Mouse (Mus musculus) heart, embryonic 13.5 days (tissue): ENCODE measurements around the gene Tmem184b. TPM values are rescaled to one million over a fixed set of nuclear protein-coding genes. Genes with fewer than 3 reads are reported as not detected.

Experiments
- ATAC-seq: fragments of 200-750 bp; cut with Nextera tagmentation; 2 replicates; pipeline ENCODE4 v1.8.0; 2017; ENCODE audit warnings: moderate TSS enrichment; ENCODE audit not compliant: insufficient number of reproducible peaks, low FRiP score, low TSS enrichment; ENCODE audit errors: extremely low read depth
- H3K27ac ChIP-seq: fragments of 300-500 bp; sonication (generic); replicated peaks from 2 replicates; pipeline ENCODE4 v1.5.1; 2015; ENCODE audit warnings: moderate library complexity, mild to moderate bottlenecking, inconsistent platforms
- H3K27me3 ChIP-seq: fragments of 300-500 bp; sonication (generic); replicated peaks from 2 replicates; pipeline ENCODE4 v1.6.1; 2015; ENCODE audit warnings: mild to moderate bottlenecking, inconsistent platforms
- H3K36me3 ChIP-seq: fragments of 300-500 bp; sonication (generic); 2 replicates; pipeline ENCODE4 v1.6.1; 2015; ENCODE audit warnings: mild to moderate bottlenecking, inconsistent platforms
- H3K4me1 ChIP-seq: fragments of 300-500 bp; sonication (generic); 2 replicates; pipeline ENCODE4 v1.6.1; 2015; ENCODE audit warnings: inconsistent platforms
- H3K4me2 ChIP-seq: fragments of 300-500 bp; sonication (generic); 2 replicates; pipeline ENCODE4 v1.6.1; 2015; ENCODE audit warnings: inconsistent platforms, mild to moderate bottlenecking, moderate library complexity
- H3K4me3 ChIP-seq: fragments of 300-500 bp; sonication (generic); 2 replicates; pipeline ENCODE4 v1.5.1; 2015; ENCODE audit warnings: moderate library complexity, mild to moderate bottlenecking, inconsistent platforms
- H3K9ac ChIP-seq: fragments of 300-500 bp; sonication (generic); 2 replicates; pipeline ENCODE4 v1.6.1; 2015; ENCODE audit warnings: inconsistent platforms, mild to moderate bottlenecking, moderate library complexity
- H3K9me3 ChIP-seq: fragments of 300-500 bp; sonication (generic); 2 replicates; pipeline ENCODE4 v1.6.1; 2016; ENCODE audit warnings: inconsistent platforms
- WGBS: fragments of 180-500 bp; shearing (Covaris S2); methylation state at CpG from one replicate; pipeline ENCODE4 v1.1.7; 2015; ENCODE audit warnings: mixed read lengths; 5-methylcytosine and 5-hydroxymethylcytosine counted together
- polyA plus RNA-seq: library from polyadenylated mRNA; unstranded; fragments of >200 nt; fragmentation: Nextera tagmentation; extraction: Ambion mirVana; gene quantifications from 2 replicates; pipeline ENCODE4 v1.2.1, GENCODE M21; 2015

The Tmem184b gene
- polyA plus RNA-seq, 1 experiment from 2014 or later: 65.8 TPM

DNA sequence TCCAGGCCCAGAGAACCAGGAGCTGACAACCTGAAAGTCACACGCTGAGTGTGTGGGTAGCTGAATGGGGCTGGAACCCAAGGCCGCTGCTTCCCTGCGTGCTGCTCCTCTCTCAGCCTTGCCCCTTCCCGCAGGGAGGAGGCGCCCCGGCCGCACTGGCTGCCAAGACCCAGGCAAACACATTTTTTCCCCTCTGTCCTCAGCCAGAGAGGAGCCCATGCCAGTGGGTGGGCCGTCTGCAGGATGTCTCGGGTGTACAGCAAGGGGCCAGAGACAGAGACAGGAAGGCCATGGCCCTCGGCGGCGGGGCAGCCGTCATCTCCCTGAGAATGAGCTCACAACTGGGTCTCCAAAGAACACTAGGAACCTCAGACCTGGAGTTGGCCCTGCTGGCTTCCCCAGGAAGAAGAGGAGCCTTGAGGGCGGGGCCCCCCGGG is 52.0 kb downstream of the Tmem184b start:
- H3K4me2 ChIP-seq: peak overlapping the region; percentile 44
- no peaks in the 10 kb centered on the region for H3K27me3 ChIP-seq
- H3K27ac ChIP-seq: peak overlapping the region; percentile 83
- no peaks in the 10 kb centered on the region for H3K9me3 ChIP-seq
- peak overlapping the region; percentile 22 for H3K4me3 ChIP-seq
- no peak for ATAC-seq
- peaks cover 44% of the 10 kb centered on the region for H3K4me1 ChIP-seq
- WGBS: 19% methylated on average over 15 of the region's 15 CpGs
- no peaks in the 10 kb centered on the region for H3K36me3 ChIP-seq
- H3K9ac ChIP-seq: peak overlapping the region; percentile 73

DNA sequence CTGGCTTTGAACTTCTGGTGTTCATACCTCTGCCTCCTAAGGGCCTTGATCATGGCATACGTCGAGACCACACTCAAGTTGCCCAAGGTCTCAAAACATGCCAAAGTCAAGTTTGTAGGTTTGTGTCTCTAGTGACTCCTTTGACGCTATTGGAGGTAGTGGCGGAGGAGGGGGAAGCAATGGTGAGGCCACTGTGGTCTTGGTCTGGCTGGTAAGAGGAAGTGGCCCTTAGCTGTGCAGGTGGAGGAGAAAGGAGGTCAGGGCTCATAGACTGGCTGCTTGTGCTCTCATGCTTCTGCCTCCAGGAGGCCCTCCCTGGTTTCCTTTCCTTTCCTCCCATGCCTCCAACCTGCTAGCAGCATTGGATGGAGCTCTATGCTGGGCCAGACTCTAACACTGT is 52.5 kb downstream of the Tmem184b start:
- no peaks in the 10 kb centered on the region for H3K9me3 ChIP-seq
- no peaks in the 10 kb centered on the region for H3K27me3 ChIP-seq
- H3K4me2 ChIP-seq: peak overlapping the region; percentile 44
- 91% methylated on average over 4 of the region's 4 CpGs for WGBS
- ATAC-seq: no peak
- no peaks in the 10 kb centered on the region for H3K36me3 ChIP-seq
- H3K4me1 ChIP-seq: peaks cover 39% of the 10 kb centered on the region
- H3K9ac ChIP-seq: peak overlapping the region; percentile 73
- peak overlapping the region; percentile 22; the same call in 1 of the 2 replicates for H3K4me3 ChIP-seq
- peak overlapping the region; percentile 83 for H3K27ac ChIP-seq

DNA sequence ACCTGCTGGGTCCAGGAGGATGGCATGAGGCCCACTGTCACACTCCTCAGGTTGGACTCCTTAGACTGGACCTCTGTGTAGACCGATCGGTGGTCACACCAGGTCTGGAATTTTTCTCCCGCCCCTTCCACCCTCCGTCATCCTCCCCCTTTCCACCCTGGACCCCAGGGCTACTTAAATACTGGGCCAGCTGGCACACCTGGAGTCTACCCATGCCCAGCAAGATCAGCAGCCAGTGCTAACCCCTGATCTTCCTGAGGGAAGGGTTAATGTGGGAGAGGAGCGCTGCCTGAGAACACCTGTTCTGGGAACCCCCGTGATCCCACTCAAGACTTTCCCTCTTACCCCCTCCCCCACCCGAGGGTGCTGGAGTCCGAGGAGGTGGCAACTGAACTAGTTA is 54.7 kb downstream of the Tmem184b start:
- Histone ChIP-seq H3K4me3 (peak overlapping the region; percentile 84), H3K27me3 (no peaks in the 10 kb centered on the region), H3K9ac (peak overlapping the region; percentile 92), H3K36me3 (no peaks in the 10 kb centered on the region), H3K4me2 (peak overlapping the region; percentile 89), H3K9me3 (no peaks in the 10 kb centered on the region), H3K4me1 (peaks cover 34% of the 10 kb centered on the region), H3K27ac (peak overlapping the region; percentile 98)
- no peak for ATAC-seq
- 64% methylated on average over 8 of the region's 8 CpGs for WGBS

DNA sequence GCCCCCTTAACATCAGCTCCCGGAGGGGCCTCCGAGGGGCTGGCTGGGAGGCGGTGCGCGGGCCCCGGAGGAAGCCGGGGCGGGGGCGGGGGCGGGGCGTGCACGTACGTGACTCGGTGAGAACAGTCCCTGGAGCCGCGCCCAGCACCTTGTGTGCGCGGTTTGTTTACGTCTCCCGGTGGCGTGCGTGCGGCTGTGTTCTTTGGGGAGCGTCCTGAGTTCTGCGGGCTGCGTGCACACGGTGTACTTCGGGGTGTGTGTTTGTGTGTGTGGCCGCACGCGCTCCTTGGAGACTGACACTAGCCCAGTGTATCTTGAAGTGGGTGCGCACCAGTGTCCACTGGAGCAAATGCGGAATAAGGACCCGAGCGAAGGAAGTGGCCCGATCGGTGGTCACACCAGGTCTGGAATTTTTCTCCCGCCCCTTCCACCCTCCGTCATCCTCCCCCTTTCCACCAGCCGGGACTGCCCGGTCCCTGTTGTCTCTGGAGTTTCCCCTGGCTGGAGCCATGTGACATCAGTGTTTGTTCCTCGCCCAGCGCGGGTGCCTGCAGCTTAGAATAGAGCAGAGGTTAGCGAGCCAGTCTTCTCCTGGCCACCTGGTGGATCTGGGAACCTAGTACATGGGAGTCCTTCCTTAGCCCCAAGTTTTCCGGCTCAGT is 55.4 kb downstream of the Tmem184b start:
- Histone ChIP-seq H3K4me1 (peaks cover 34% of the 10 kb centered on the region), H3K36me3 (no peaks in the 10 kb centered on the region), H3K4me3 (peak overlapping the region; percentile 84), H3K9me3 (no peaks in the 10 kb centered on the region), H3K27ac (peak overlapping the region; percentile 98), H3K4me2 (peak overlapping the region; percentile 89), H3K9ac (peak overlapping the region; percentile 92), H3K27me3 (no peaks in the 10 kb centered on the region)
- under 1% methylated on average over 46 of the region's 46 CpGs for WGBS
- peak; percentile 82 for ATAC-seq

DNA sequence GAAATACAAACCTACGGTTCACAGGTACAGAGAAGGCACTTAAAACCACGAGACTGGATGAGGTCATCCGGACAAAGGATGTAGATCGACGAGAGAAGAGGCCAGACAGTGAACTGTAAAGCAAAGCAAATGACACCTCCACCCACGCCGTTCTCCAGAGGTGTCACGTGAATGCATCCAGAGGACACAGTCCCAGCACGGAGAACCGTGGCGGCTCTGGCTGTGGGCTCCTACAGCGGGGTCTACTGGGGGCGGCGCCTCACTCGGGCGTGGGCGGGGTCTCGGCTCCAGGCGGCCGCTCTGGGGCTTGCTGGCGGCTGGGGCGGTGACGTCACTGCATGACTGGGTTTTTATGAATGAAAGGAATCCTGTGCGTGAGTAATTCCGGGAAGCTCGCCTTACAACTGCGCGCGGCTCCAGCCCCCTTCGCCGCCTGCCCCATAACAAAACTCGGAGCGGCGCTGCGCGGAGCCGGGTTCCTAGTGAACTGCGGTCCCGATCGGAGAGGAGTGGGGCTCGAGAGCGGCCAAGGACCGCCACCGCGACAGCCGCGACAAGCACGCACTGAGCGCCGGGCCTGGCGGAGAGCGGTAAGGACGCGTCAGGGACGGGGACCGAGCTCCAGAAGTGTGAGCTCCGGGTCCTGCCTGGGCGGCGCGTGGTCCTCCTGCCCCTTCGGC is 56.1 kb downstream of the Tmem184b start:
- Histone ChIP-seq H3K4me3 (peak overlapping the region; percentile 84), H3K9ac (peak overlapping the region; percentile 92), H3K27me3 (no peaks in the 10 kb centered on the region), H3K4me2 (peak overlapping the region; percentile 89), H3K27ac (peak overlapping the region; percentile 98), H3K4me1 (peaks cover 31% of the 10 kb centered on the region), H3K9me3 (no peaks in the 10 kb centered on the region), H3K36me3 (no peaks in the 10 kb centered on the region)
- under 1% methylated on average over 61 of the region's 61 CpGs for WGBS
- peak; percentile 84 for ATAC-seq

DNA sequence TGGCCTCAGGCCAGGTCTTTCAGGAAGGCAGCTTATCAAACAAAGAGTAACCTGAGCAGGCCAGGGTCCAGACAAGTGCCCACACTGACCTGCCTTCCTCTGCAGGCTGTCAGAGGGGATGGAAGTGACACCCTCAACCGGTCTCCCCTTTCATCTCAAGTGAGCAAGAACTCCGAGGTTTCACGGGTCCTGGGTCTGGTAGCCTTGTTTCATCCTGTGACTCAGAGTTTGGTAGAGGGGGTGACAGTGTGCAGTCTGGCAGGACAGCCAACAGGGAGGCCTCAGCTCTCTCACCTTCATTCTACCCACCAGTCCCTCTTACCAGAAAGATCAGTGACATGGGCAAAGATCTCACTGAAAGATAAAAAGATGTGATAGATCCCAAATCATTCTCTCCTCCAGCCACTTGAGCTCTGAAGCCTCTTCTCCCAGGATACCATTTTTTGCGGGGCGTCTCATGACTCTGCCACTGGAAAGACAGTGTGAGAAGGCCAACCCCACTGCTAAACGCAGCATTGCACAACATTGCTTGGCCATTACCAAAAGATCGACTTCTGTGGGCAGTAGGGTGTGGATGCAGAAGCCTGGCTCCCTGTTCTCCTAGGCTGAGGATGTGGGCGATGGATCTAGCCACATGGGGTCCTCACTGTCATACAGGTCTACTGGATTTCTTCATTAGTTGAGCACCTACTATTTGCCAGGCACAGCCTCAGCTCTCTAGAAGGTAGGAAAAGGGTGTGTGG is 57.1 kb downstream of the Tmem184b start, which contains the start of gene Maff:
TSS of gene Maff (plus strand) at position 571 of the 743 bp plus-strand sequence.
- H3K9me3 ChIP-seq: no peaks in the 10 kb centered on the region
- no peaks in the 10 kb centered on the region for H3K27me3 ChIP-seq
- peak within 1 kb of the TSS; percentile 84 for H3K4me3 ChIP-seq
- H3K27ac ChIP-seq: peak within 1 kb of the TSS; percentile 98
- 49% methylated on average over 8 of the region's 8 CpGs for WGBS
- H3K4me2 ChIP-seq: peak within 1 kb of the TSS; percentile 89
- H3K36me3 ChIP-seq: no peaks in the 10 kb centered on the region
- ATAC-seq: no peak
- peaks cover 20% of the 10 kb centered on the region for H3K4me1 ChIP-seq
- peak within 1 kb of the TSS; percentile 92 for H3K9ac ChIP-seq

DNA sequence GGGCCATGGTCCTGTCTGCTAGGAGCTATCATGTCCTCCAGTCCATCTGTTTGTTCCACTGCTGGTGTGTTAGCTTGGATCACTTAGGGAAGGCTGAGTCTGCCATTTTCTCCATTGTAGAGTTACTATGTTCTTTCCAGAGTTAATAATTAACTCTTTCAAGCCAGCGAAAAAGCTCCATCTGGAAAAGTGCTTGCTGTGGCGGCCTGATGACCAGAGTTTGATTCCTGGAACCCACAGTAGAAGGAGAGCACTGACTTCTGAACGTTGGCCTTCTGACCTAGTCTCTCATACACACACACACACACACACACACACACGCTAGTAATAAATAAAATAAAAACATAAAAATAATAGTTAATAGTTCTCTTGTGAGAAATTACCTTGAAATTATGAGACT is 58.7 kb downstream of the Tmem184b start:
- Histone ChIP-seq H3K36me3 (no peaks in the 10 kb centered on the region), H3K4me1 (peaks cover 14% of the 10 kb centered on the region), H3K9me3 (no peaks in the 10 kb centered on the region), H3K4me2 (no peak overlapping the region), H3K4me3 (no peak overlapping the region), H3K9ac (no peak overlapping the region), H3K27ac (no peak overlapping the region), H3K27me3 (no peaks in the 10 kb centered on the region)
- no peak for ATAC-seq
- WGBS: 83% methylated on average over 4 of the region's 4 CpGs

DNA sequence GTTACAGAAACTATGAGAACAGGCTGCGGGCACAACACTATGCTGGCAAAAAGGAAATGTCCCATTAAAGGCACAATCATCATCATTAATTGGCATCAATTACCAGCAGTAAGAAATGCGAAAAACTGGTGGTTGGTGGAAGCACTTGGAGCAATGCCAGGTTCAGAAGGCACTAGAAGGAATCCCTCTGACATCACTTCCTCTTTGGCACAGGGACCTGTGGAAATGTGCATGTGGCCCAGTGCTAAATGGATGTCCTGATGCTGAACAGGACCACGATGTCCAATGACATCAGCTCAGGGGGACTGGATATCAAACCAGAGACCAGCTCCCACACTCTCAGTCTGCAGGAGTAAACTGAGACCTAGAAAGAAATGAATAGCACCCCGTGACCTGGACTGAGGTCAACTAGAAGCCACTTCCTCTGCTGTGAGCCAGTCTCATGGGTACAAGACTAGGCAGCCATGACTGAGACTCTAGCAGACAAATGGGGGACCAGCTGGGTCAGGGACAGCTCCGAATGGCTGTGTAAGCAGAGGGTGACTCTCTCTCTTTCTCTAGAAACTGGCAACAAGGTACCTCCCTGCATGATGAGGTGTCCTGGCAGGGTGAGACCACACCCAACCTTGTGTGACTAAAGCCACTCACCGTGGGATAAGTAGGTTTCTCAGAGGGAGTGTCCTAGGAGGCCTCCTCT is 60.6 kb downstream of the Tmem184b start:
- H3K9me3 ChIP-seq: no peaks in the 10 kb centered on the region
- WGBS: 69% methylated on average over 6 of the region's 6 CpGs
- H3K9ac ChIP-seq: no peak overlapping the region
- H3K27me3 ChIP-seq: no peaks in the 10 kb centered on the region
- H3K27ac ChIP-seq: no peak overlapping the region
- no peak for ATAC-seq
- no peaks in the 10 kb centered on the region for H3K36me3 ChIP-seq
- no peak overlapping the region for H3K4me3 ChIP-seq
- H3K4me1 ChIP-seq: peaks cover 3% of the 10 kb centered on the region; the same call in 1 of the 2 replicates
- no peak overlapping the region for H3K4me2 ChIP-seq

DNA sequence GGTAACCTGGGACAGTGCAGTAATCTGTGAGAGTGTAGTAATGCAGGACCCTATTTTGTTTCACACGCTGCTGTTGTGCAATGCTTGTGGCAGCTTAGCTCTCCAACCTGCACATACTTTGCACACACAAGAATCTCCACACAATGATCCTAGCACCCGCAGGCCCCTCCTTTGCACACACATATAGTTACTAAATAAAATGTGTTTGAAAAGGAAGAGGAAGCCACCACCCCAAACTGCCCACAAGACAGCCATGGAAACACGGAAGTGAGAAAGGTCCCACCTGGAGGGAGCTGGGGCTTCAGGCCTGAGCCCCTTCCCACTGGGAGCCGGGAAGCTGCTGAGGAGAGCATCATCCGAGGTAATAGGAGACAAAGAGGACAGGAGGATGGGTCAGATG is 64.4 kb downstream of the Tmem184b start:
- Histone ChIP-seq H3K4me1 (no peaks in the 10 kb centered on the region), H3K27me3 (0 out of 2 replicates have a peak, but pooled peaks cover 3% of the 10 kb centered on the region), H3K4me3 (no peak overlapping the region), H3K4me2 (no peak overlapping the region), H3K9me3 (no peaks in the 10 kb centered on the region), H3K36me3 (no peaks in the 10 kb centered on the region), H3K27ac (no peak overlapping the region), H3K9ac (no peak overlapping the region)
- WGBS: 67% methylated on average over 5 of the region's 5 CpGs
- ATAC-seq: no peak

DNA sequence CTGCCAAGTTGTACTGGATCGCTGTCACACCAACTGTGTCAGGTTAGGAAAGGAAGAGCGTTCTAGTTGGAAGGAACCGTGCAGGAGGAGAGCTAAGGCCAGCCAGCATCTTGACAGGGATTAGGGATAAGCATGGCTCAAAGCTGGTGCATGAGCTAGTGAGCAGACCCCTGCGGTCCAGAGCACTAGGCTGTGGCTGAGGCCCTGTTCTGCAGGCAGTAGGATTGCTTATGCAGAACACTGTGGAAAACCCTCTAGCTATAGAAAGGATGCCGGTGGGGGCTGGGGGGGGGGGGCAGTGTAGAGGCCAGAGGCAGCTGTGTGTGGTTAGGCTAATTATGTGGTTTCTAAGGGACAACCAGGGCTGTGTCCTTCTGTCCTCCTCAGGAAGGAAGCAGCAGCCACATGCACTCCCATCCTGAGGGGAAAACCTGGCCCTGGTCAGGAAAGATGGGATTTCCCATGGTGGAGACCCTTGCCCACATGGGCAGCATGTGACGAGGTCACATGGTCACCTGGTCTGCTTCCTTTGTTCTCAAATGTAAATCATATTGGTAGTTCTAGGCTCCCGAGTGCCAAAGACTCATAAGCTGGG is 68.2 kb downstream of the Tmem184b start:
- no peak overlapping the region for H3K27ac ChIP-seq
- H3K9me3 ChIP-seq: no peaks in the 10 kb centered on the region
- no peaks in the 10 kb centered on the region for H3K36me3 ChIP-seq
- no peak for ATAC-seq
- no peak overlapping the region for H3K4me3 ChIP-seq
- H3K9ac ChIP-seq: no peak overlapping the region
- H3K4me1 ChIP-seq: no peaks in the 10 kb centered on the region
- 0 out of 2 replicates have a peak, but pooled peaks cover 3% of the 10 kb centered on the region for H3K27me3 ChIP-seq
- WGBS: 63% methylated on average over 7 of the region's 7 CpGs
- H3K4me2 ChIP-seq: no peak overlapping the region
